Mouse (Mus musculus) bone marrow, adult 2 months (tissue): Measurements from ENCODE around the gene Ugt1a5.

Experiments
- CTCF ChIP-seq: fragments of 200-500 bp; IDR thresholded peaks from 2 replicates; pipeline ENCODE4 v1.5.1; 2011; ENCODE audit warnings: low read length, control low read depth; ENCODE audit not compliant: control insufficient read depth, insufficient read depth
- POLR2A ChIP-seq: fragments of 200-500 bp; IDR thresholded peaks from 2 replicates; pipeline ENCODE4 v1.6.1; 2011; ENCODE audit warnings: low read depth, mild to moderate bottlenecking, control low read depth, low read length, borderline replicate concordance; ENCODE audit not compliant: control insufficient read depth

- TF ChIP-seq POLR2A (no peak), CTCF (no peak)
These were observed 52.8 kb downstream of the Ugt1a5 start for GRCm38 (mm10) chr1:88218591-88218990.
